Mouse (Mus musculus) cerebellum, postnatal 10 days (tissue): ENCODE measurements around the gene Ascc1.
A peak's percentile ranks its signal among the peaks of the same experiment; 100 is the strongest.
"Not testable (repeated sequence)": the region's sequence is repeated elsewhere in the genome, so short reads cannot be mapped to it uniquely, and the experiment has no call there.

Experiments
- DNase-seq, 2 experiments: peaks; one replicate each; pipeline ENCODE4 v3.0.0; 2021; ENCODE audit warnings: mixed read lengths in 2 of 2

Gene Ascc1

DNA sequence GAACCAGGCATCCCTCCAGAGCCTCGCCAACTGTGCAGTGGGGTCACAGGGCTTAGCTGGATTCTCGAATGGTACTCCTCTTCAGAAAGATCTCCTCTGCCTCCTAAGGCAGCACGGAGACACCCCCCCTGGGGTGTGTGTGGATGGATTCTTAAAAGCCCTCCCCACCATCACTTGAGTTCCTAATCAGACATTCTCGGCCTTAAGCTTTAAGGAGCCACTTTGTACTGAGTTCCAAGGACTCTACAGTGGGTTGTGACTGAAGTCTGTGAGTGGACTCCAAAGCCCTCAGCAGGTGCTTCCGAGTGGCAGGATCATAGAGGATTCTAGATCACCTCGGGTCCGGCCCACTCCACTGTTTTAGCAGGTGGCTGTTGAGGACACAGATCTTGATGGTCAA lies 115.9 kb downstream of the Ascc1 start:
- no peak for DNase-seq

DNA sequence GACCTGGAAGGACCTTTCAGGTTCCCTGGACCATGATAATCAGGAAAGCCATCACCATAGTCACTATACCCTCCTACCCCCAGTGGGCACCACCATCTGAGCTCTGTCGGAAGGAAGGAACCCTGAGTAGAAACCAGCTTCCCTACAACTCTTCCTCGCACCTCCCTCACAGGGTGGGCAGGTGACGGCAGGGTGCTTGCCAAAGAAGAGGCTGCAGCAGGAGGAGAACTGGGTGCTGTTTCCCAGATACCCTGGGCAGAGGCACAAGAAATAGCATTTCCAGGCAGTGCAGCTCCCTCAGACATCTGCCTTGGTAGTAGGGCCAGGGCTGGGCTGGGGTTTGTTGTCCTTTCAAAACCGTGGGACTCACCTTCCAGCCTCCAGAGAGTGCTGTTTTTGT lies 118.0 kb downstream of the Ascc1 start:
- no peak for DNase-seq

DNA sequence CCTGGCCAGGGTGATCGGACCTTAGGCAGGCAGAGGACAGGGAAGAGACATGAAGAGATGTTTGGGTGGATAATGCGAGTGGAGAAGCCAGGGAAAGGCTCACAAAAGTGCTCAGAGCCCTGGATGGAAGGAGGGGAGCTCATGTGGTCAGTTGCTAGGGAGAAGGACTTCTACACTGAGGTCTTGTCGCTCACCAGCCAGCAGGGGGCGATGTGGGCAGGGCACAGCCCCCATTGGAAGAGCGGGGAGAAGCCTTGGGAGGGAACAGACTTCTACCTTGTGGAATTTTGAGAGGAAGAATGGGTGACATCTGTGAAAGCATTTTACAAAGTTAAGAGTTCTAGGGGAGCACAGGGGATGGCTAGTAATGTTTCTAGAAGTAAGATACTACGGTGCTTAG lies 121.5 kb downstream of the Ascc1 start:
- DNase-seq, result peak; percentile 60 to 67

DNA sequence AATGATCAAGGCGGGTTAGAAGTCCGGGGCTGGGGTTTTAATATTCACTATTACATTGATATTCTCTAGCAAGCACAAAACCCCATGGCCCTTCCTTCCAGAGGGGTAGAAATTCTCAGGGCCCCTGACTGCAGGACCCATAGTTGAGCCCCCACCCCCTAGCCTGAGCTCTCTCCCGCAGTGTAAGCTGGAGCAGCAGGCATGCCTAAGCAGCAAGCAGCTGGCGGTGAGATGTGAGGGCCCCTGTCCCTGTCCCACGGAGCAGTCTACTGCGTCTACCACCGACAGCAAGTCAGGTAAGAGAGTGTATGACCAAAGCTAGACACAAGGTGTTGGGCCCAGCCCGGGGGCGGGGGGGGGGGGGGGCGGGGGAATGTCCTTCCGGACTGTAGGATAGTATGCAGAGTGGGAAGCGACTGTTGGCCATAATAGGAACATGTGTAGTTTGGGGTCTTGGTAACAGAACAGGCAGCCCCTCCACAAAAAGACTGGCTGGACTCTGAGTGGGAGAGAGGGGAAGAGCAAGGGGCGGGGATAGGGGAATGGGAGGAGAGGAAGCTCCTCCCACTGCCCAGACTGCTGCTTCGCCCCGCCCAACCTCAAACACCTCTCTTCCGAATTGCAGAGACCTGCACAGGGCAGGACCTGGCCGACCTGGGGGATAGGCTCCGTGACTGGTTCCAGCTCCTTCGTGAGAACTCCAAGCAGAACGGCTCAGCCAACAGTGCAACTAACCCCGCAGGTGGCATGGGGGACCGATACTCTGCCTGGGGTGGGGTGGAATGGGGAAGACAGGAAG lies 123.1 kb downstream of the Ascc1 start:
- no peak for DNase-seq

DNA sequence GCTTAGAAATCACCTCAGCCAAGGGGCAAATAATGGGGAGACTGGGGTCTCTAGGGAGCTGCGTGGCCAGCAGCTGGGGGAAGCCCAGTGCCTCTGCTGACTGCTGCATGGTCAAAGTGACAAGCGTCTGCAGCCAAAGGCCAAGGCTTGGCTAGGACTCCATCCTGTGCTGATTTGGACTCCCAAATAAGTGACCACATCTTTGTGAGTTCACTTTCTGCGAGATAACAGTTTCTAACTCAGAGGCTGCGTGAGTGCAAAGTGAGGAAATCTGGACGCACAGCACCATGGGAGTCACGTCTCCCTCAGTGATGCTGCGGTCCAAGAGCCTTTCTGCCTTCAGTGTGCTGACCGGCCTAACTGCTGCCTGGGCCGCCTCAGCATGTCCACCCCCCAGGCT lies 125.7 kb downstream of the Ascc1 start:
- DNase-seq, result no peak

DNA sequence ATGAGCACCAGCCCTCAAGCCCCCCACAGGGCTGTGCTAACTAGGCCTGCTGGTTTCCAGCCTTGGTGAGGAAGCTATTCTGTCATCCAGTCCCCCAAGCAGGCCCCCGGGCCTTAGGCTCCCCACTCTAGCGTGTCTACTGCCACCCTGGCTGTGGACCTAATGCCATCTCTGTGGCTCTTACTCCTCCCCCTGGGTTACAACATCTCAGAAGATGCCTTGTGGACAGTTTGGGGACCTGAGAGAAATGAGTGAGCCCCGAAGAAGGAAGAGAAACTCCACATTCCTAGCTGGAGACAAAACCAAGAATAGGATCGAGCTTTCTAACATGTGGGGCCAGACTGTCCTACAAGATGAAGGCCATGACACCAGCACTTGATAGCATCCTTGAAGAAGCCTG lies 127.9 kb downstream of the Ascc1 start:
- no peak for DNase-seq

DNA sequence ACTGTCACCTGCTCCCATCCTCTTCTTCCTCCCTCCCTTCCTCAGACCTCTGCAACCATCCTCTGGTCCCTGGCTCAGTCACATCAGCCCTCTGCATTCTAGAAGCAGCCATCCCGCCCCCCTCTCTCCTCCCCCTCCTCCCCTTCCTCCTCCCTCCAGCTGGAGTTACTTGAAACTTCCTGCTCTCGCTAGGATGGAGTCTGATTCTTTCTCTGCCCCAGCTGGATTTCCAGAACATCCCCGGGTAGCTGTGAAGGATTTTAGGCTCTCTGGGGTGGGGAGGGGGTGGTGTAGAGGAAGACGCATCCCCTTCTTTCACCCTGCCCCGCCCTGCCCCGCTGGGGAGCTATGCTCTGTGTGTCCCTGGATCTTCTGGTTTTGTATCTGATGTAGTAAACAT lies 130.9 kb downstream of the Ascc1 start:
- DNase-seq, result no peak

DNA sequence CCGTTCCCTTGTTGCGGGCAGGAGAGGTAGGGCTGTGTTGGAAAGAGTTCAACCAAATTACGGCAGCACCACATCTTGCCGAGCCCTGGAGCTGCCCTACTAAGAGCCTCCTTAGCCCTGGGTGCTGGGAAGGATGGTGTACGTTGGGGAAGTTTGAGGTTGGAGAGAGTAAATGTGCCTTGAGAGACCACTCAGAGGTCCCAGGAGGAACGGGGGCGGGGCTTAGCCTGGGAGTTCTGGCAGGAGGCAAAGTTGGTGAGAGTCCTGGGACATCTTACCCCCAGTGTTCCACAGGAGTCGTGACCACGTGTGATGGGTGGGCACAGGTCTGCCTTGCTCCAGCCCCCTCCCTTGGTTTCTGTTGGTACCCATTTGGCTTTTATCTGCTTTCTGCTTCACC lies 131.6 kb downstream of the Ascc1 start:
- no peak for DNase-seq

DNA sequence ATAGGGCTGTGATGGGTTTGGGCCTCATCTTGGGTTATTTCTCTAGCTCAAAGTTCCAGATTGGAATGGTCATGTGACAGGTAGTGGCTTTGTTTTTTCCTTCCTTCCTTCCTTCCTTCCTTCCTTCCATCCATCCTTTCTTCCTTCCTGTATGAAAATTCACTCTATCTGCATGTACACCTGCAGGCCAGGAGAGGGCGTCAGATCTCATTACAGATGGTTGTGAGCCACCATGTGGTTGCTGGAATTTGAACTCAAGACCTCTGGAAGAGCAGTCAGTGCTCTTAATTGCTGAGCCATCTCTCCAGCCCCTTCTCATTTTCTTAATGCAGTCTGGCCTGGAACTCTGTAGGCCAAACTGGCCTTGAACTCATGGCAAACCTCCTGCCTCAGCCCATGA lies 133.4 kb downstream of the Ascc1 start:
- DNase-seq, result not testable (repeated sequence)

DNA sequence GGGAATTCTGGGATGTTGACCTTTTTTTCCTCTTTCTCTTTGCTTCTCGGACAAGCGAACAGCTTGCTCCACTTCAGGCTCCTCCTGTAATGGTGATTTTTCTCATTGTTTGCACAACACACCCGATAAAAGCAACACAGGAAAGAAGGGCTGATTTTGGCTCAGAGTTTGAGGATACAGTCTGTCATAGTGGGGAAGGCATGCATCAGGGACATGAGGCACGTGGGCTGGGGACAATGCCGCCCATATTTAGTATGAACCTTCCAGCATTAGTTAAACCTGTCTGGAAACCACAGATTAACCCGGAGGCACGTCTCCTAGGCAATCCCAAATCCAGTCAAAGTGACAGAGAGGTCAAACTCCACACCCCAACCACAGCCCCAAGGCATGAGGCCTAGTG lies 134.3 kb downstream of the Ascc1 start:
- DNase-seq, result no peak

DNA sequence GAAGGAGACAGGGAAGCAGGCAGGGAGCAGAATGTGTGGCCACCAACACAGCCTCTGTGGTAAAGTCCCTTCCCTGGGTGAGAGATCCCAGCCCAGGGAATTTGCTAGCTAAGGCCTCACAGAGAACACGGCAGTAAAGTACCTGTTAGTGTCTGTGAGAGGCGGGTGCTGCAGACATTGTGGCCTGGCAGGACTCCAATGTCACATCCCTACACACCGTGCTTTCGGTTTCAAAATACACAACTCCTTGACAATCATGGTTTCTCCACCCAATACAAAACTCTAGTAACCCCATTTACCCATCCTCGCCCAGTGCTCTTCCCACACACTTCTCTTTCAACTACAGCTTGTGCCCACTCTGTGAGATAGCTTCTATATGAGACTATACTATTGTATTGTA lies 136.1 kb downstream of the Ascc1 start:
- no peak for DNase-seq

DNA sequence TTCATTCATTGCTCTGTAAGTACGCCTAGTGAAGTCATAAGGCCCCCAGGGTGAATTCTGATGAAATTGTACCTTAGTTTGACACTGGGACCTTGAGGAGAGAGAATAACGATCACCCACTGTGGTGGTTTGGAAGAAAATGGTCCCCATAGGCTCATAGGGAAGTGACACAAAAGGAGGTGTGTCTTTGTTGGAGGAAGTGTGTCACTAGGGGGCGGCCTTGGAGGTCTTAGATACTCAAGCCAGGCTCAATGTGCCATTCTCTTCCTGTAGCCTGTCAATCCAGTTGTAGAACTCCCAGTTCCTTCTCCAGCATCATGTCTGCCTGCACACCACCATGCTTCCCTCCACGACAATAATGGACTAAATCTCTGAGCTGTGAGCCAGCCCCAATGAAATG lies 138.1 kb downstream of the Ascc1 start:
- DNase-seq, result no peak

DNA sequence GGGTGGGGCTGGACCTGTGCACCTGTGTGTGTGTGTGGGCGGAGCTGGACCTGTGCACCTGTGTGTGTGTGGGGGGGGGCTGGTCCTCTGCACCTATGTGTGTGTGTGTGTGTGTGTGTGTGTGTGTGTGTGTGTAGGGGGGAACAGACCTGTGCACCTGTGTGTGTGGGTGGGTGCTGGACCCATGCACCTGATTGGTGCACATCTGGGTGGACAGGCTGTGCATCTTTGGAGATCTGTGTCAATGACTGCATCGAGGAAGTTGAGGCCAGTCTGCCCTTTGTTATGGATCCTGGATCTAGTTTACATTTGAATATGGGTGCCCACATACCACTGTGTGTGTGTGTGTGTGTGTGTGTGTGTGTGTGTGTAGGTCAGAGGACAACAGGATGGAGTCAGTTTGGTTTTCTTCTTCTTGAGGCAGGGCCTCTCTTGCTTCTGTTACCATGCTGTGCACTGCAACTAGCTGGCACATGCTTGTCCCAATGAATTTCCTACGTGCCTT lies 139.1 kb downstream of the Ascc1 start:
- no peak for DNase-seq

DNA sequence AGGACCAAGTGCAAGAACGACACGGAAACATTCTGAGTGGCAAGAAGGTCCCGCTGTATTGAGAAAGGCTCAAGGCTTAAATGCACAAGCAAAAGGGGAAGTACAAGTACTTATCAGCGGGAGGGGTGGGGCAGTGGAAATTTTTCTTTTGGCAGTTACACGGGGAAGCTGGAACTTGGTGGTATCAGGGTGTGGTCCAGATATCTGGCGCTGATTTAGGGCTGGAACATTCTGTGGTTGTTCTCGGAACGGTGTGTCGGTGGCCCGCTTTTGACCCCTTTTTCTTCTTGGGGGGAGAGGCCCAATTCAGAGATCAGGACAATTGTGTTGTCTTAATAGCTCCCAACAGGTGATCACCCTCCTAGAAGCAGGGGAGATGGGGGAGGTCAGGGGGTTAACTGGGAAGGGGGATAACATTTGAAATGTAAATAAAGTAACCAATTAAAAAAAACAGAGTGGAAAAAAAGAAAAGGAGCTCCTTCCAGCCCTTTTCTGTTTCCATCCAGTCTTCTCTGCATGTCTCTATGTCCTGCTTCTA lies 145.0 kb downstream of the Ascc1 start:
- DNase-seq, result not testable (repeated sequence)

DNA sequence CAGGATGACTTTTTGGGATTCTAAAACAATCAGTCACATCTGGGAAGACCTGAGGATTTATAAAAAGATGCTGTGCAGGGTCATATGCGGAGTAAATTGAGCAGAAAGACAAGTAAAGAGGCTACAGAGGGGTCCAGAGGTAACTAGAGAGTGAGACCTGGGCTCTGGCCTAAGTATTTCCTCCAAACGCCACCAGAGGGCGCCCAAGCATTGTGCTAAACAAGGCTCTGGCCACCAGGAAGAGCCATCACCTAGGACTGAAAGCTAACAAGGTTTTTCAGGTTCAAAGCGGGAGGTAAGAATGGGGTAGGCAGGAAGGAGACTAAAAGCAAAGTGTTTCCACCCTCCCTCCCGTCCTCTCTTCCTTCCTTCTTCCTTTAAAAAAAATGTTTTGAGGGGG lies 145.5 kb downstream of the Ascc1 start:
- DNase-seq, result peak; percentile 92 to 93
